Mouse (Mus musculus): ENCODE data around the gene Mrpl36. TPM values are rescaled to one million over a fixed set of nuclear protein-coding genes. Genes with fewer than 3 reads are reported as not detected.

Mrpl36 gene
- 10 to 100 TPM; 30.2 to 32.4 TPM for total RNA-seq (2023)

DNA sequence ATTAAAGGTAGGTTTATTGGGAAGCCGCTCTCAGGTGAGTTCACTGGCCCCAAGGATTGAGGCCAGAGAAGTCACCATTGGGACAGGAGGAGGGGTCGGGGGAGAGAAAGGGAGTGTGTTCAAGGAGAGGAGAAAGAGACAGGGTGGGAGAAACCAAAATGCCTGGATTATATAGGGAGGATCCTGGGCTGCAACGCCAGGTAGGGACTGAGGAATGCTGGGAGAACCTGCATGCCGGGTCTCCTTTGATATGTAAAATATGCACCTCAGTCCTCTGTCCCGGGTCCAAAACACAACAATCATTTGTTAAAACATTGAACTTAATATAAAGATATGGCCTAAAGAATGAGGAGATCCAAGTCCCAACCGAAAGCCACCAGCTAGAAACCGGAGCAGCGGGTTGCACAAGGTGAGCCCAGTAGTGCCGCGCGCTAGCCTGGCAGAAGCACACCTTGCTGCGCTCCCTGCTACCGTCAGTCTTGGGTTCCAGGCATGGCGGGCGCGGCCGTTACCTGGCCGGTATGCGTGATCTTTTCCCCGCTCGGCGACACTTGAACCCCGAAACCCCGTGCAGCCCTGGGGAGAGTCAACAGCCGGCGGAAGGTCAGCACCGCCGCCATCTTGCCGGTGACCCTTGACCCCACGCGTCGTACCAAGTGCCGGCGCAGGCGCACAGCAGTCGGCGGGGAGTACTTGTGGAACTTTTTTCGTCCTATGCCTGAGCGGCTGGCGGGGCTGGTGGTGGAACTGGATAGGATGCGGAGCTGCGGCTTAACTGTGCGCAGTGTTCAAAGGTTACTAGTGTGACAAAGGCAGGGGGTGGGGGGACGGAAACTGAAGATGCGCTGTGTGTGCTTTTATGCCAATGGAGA is at the start of gene Mrpl36, which contains the start of gene Ndufs6:
TSS of gene Mrpl36 (plus strand) at position 687 of the 872 bp plus-strand sequence.
TSS of gene Ndufs6 (minus strand) at position 716 of the 872 bp plus-strand sequence.

Other genes starting within 250 kb of the Mrpl36 start
- gene Irx4, start 68.0 kb upstream of the Mrpl36 start, total RNA-seq (2023) = not detected
- 10 to 100 TPM; 54.9 to 58.2 TPM for gene Ndufs6, start within 50 bp of the Mrpl36 start, total RNA-seq (2023)
- gene Lpcat1, start 138.7 kb downstream of the Mrpl36 start, total RNA-seq (2023) = 10 to 100 TPM; 32.4 to 38.4 TPM
- gene Slc6a3, start 208.2 kb downstream of the Mrpl36 start, total RNA-seq (2023) = not detected

Measured in monocyte, adult 59 days (primary cell).